Mouse (Mus musculus) myocyte (in vitro differentiated cells): ENCODE measurements around the gene Ap1m2.

Experiments
- CEBPB ChIP-seq: IDR thresholded peaks from 2 replicates; pipeline ENCODE4 v1.6.1; 2011; ENCODE audit warnings: mild to moderate bottlenecking, moderate library complexity; ENCODE audit not compliant: poor library complexity, insufficient read depth, severe bottlenecking
- E2F4 ChIP-seq: IDR thresholded peaks from one replicate; pipeline ENCODE4 v1.6.1; 2011; ENCODE audit warnings: mild to moderate bottlenecking, control low read depth, moderate library complexity; ENCODE audit not compliant: insufficient read depth
- MYOD1 ChIP-seq, 3 experiments: IDR thresholded peaks; one replicate each; pipeline ENCODE4 v1.6.1; 2011; ENCODE audit warnings: control low read depth in 2 of 3, low read depth in 2 of 3, mild to moderate bottlenecking in 2 of 3, moderate library complexity in 1 of 3; ENCODE audit not compliant: insufficient read length in 2 of 3, control insufficient read depth in 1 of 3
- MYOG ChIP-seq, 3 experiments: IDR thresholded peaks; one replicate each; pipeline ENCODE4 v1.6.1; 2011; ENCODE audit warnings: control low read depth in 2 of 3, low read depth in 2 of 3, mild to moderate bottlenecking in 2 of 3; ENCODE audit not compliant: insufficient read length in 2 of 3, control insufficient read depth in 1 of 3, insufficient read depth in 1 of 3
- POLR2A ChIP-seq: IDR thresholded peaks from one replicate; pipeline ENCODE4 v1.6.1; 2011; ENCODE audit warnings: low read depth, mild to moderate bottlenecking, control low read depth, moderate library complexity; ENCODE audit not compliant: insufficient read length
- POLR2AphosphoS2 ChIP-seq: IDR thresholded peaks from one replicate; pipeline ENCODE4 v1.6.1; 2011; ENCODE audit warnings: low read depth, control low read depth; ENCODE audit not compliant: insufficient read length
- TCF12 ChIP-seq: IDR thresholded peaks from one replicate; pipeline ENCODE4 v1.6.1; 2011; ENCODE audit warnings: mild to moderate bottlenecking, control low read depth; ENCODE audit not compliant: poor library complexity, insufficient read depth, severe bottlenecking
- USF1 ChIP-seq: IDR thresholded peaks from one replicate; pipeline ENCODE4 v1.6.1; 2011; ENCODE audit warnings: low read depth, mild to moderate bottlenecking, control low read depth, moderate library complexity

DNA sequence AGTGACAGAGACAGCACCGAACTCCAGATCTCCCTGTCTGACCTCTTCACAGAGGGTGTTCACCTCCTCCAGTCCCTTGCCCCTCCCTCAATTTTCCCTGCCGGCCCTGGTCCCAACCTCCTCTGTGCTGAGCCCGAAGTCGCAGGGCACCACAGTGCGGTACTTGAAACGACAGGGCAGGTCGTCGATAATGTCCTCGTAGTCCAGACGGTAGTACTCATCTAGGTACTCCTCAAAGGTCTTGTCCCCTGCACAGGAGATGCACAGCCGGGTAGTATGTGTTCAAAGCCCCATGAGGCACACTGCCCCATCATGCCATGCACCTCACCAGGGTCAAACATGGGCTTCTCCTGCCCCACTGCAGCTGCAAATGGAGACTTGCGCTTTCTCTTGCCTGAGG, 36.4 kb downstream of the Ap1m2 start:
- TF ChIP-seq MYOD1 (IDR thresholded peaks at IDR 0.05; ENCODE audit: control insufficient read depth in 1 of 3, insufficient read length in 2 of 3, low read depth in 2 of 3) (no peak), POLR2AphosphoS2 (no peak), USF1 (no peak), POLR2A (no peak), MYOG (IDR thresholded peaks at IDR 0.05; ENCODE audit: control insufficient read depth in 1 of 3, insufficient read depth in 1 of 3, insufficient read length in 2 of 3, low read depth in 2 of 3) (no peak), TCF12 (no peak), E2F4 (no peak), CEBPB (no peak)
